Mouse (Mus musculus) MEL (cell line): ENCODE measurements at regions not wholly inside any gene's neighbourhood (a gene's known extent, or its start where the extent isn't known, plus 50 kb on each side); places are given as distances from the start of the nearest gene placed in this dataset.

Experiments used
- DNase-seq: peaks from one replicate; pipeline ENCODE4 v3.0.0; 2011; ENCODE audit warnings: low read depth, low spot score
- H3K27ac ChIP-seq: 2 replicates; pipeline ENCODE4 v1.5.1; 2012; ENCODE audit warnings: low read depth, mild to moderate bottlenecking, control low read depth, low read length, moderate library complexity; ENCODE audit not compliant: control insufficient read depth
- H3K27me3 ChIP-seq, 2 experiments: fragments of 150-350 bp in 1 of 2; sonication (generic) in 1 of 2; 2 replicates each; pipeline ENCODE4 v1.6.1; 2012; ENCODE audit warnings: low read length in 2 of 2, mild to moderate bottlenecking in 2 of 2, improper control_type of control experiment in 1 of 2, moderate library complexity in 1 of 2; ENCODE audit not compliant: insufficient read depth in 2 of 2, control insufficient read depth in 1 of 2
- H3K36me3 ChIP-seq, 2 experiments: 2 replicates each; pipeline ENCODE4 v1.6.1; 2012 to 2014; ENCODE audit warnings: low read length in 2 of 2, improper control_type of control experiment in 1 of 2, inconsistent platforms in 1 of 2, mild to moderate bottlenecking in 1 of 2; ENCODE audit not compliant: insufficient read depth in 2 of 2, control insufficient read depth in 1 of 2
- H3K4me1 ChIP-seq, 2 experiments: fragments of 150-350 bp in 1 of 2; sonication (generic) in 1 of 2; 2 replicates each; pipeline ENCODE4 v1.6.1; 2012; ENCODE audit warnings: low read length in 2 of 2, improper control_type of control experiment in 1 of 2, mild to moderate bottlenecking in 1 of 2; ENCODE audit not compliant: insufficient read depth in 2 of 2, control insufficient read depth in 1 of 2
- H3K4me3 ChIP-seq, 2 experiments: fragments of 150-350 bp in 1 of 2; sonication (generic) in 1 of 2; 2 replicates each; pipeline ENCODE4 v1.5.1; 2012; ENCODE audit warnings: low read depth in 2 of 2, low read length in 2 of 2, mild to moderate bottlenecking in 2 of 2, moderate library complexity in 2 of 2, control low read depth in 1 of 2, improper control_type of control experiment in 1 of 2; ENCODE audit not compliant: control insufficient read depth in 1 of 2, insufficient read depth in 1 of 2
- H3K79me2 ChIP-seq: 2 replicates; pipeline ENCODE4 v1.6.1; 2012; ENCODE audit warnings: mild to moderate bottlenecking, low read length, moderate library complexity; ENCODE audit not compliant: control insufficient read depth, poor library complexity, insufficient read depth
- H3K9ac ChIP-seq: 2 replicates; pipeline ENCODE4 v1.6.1; 2012; ENCODE audit warnings: low read depth, mild to moderate bottlenecking, control low read depth, low read length, moderate library complexity; ENCODE audit not compliant: control insufficient read depth, poor library complexity, severe bottlenecking
- H3K9me3 ChIP-seq: fragments of 150-350 bp; sonication (generic); replicated peaks from 2 replicates; pipeline ENCODE4 v1.6.1; 2012; ENCODE audit warnings: mild to moderate bottlenecking, low read length, improper control_type of control experiment, moderate library complexity; ENCODE audit not compliant: insufficient read depth
- BHLHE40 ChIP-seq: IDR thresholded peaks from 2 replicates; pipeline ENCODE4 v1.6.1; 2012; ENCODE audit warnings: low read depth, mild to moderate bottlenecking, inconsistent platforms, low read length, improper control_type of control experiment, borderline replicate concordance
- CHD1 ChIP-seq: IDR thresholded peaks from 2 replicates; pipeline ENCODE4 v1.6.1; 2012; ENCODE audit warnings: low read depth, mild to moderate bottlenecking, inconsistent platforms, low read length, improper control_type of control experiment
- CHD2 ChIP-seq: IDR thresholded peaks from 2 replicates; pipeline ENCODE4 v1.6.1; 2011; ENCODE audit warnings: low read length, improper control_type of control experiment
- E2F4 ChIP-seq: IDR thresholded peaks from 2 replicates; pipeline ENCODE4 v1.6.1; 2011; ENCODE audit warnings: low read depth, low read length, improper control_type of control experiment, borderline replicate concordance
- ELF1 ChIP-seq: IDR thresholded peaks from 2 replicates; pipeline ENCODE4 v1.6.1; 2014; ENCODE audit warnings: low read depth, mild to moderate bottlenecking, inconsistent platforms, low read length, improper control_type of control experiment, moderate library complexity
- ETS1 ChIP-seq: IDR thresholded peaks from 2 replicates; pipeline ENCODE4 v1.6.1; 2012; ENCODE audit warnings: low read depth, mild to moderate bottlenecking, inconsistent platforms, low read length, improper control_type of control experiment, moderate library complexity
- GABPA ChIP-seq: IDR thresholded peaks from 2 replicates; pipeline ENCODE4 v1.6.1; 2012; ENCODE audit warnings: low read depth, mild to moderate bottlenecking, inconsistent platforms, low read length, improper control_type of control experiment, moderate library complexity
- GATA1 ChIP-seq: IDR thresholded peaks from 2 replicates; pipeline ENCODE4 v1.6.1; 2011; ENCODE audit warnings: low read depth, low read length, improper control_type of control experiment
- JUND ChIP-seq: IDR thresholded peaks from 2 replicates; pipeline ENCODE4 v1.6.1; 2011; ENCODE audit warnings: low read depth, mild to moderate bottlenecking, improper control_type of control experiment, low read length
- KAT2A ChIP-seq: conservative IDR thresholded peaks from 2 replicates; pipeline ENCODE4 v1.6.1; 2012; ENCODE audit warnings: low read depth, low read length, improper control_type of control experiment, inconsistent platforms
- MAFK ChIP-seq: IDR thresholded peaks from 2 replicates; pipeline ENCODE4 v1.6.1; 2011; ENCODE audit warnings: low read depth, mild to moderate bottlenecking, low read length, improper control_type of control experiment, borderline replicate concordance
- MAZ ChIP-seq: IDR thresholded peaks from 2 replicates; pipeline ENCODE4 v1.6.1; 2012; ENCODE audit warnings: low read depth, mild to moderate bottlenecking, inconsistent platforms, low read length, improper control_type of control experiment
- MXI1 ChIP-seq: IDR thresholded peaks from 2 replicates; pipeline ENCODE4 v1.6.1; 2011; ENCODE audit warnings: mild to moderate bottlenecking, low read depth, low read length, improper control_type of control experiment
- MYB ChIP-seq: IDR thresholded peaks from 2 replicates; pipeline ENCODE4 v1.6.1; 2011; ENCODE audit warnings: mild to moderate bottlenecking, low read depth, low read length, improper control_type of control experiment
- MYC ChIP-seq: IDR thresholded peaks from 2 replicates; pipeline ENCODE4 v1.6.1; 2011; ENCODE audit warnings: low read depth, mild to moderate bottlenecking, low read length, improper control_type of control experiment, moderate library complexity
- NELFE ChIP-seq: IDR thresholded peaks from 2 replicates; pipeline ENCODE4 v1.6.1; 2011; ENCODE audit warnings: low read depth, low read length, improper control_type of control experiment
- NRF1 ChIP-seq: IDR thresholded peaks from 2 replicates; pipeline ENCODE4 v1.6.1; 2014; ENCODE audit warnings: low read depth, mild to moderate bottlenecking, inconsistent platforms, low read length, improper control_type of control experiment, moderate library complexity; ENCODE audit not compliant: poor library complexity, insufficient read depth, severe bottlenecking
- POLR2A ChIP-seq, 2 experiments: IDR thresholded peaks; 2 replicates each; pipeline ENCODE4 v1.6.1; 2011 to 2012; ENCODE audit warnings: low read length in 2 of 2, mild to moderate bottlenecking in 2 of 2, control low read depth in 1 of 2, improper control_type of control experiment in 1 of 2, low read depth in 1 of 2, moderate library complexity in 1 of 2; ENCODE audit not compliant: control insufficient read depth in 1 of 2, insufficient read depth in 1 of 2, poor library complexity in 1 of 2
- POLR2AphosphoS5 ChIP-seq: IDR thresholded peaks from 2 replicates; pipeline ENCODE4 v1.6.1; 2012; ENCODE audit warnings: low read depth, borderline replicate concordance, mild to moderate bottlenecking, inconsistent platforms, low read length, moderate library complexity, mixed read lengths
- RCOR1 ChIP-seq: IDR thresholded peaks from 2 replicates; pipeline ENCODE4 v1.6.1; 2012; ENCODE audit warnings: low read depth, mild to moderate bottlenecking, inconsistent platforms, low read length, improper control_type of control experiment
- SMC3 ChIP-seq: IDR thresholded peaks from 2 replicates; pipeline ENCODE4 v1.6.1; 2011; ENCODE audit warnings: low read depth, low read length, improper control_type of control experiment
- TAL1 ChIP-seq: IDR thresholded peaks from 2 replicates; pipeline ENCODE4 v1.6.1; 2012; ENCODE audit warnings: mild to moderate bottlenecking, inconsistent platforms, low read length, moderate library complexity, mixed read lengths
- UBTF ChIP-seq: IDR thresholded peaks from 2 replicates; pipeline ENCODE4 v1.6.1; 2012; ENCODE audit warnings: low read depth, mild to moderate bottlenecking, inconsistent platforms, low read length, improper control_type of control experiment, moderate library complexity, borderline replicate concordance; ENCODE audit not compliant: insufficient read depth
- USF1 ChIP-seq: IDR thresholded peaks from 2 replicates; pipeline ENCODE4 v1.6.1; 2014; ENCODE audit warnings: low read depth, mild to moderate bottlenecking, inconsistent platforms, low read length, improper control_type of control experiment, moderate library complexity
- ZC3H11A ChIP-seq: IDR thresholded peaks from 2 replicates; pipeline ENCODE4 v1.6.1; 2012; ENCODE audit warnings: low read depth, mild to moderate bottlenecking, inconsistent platforms, low read length, improper control_type of control experiment
- ZKSCAN1 ChIP-seq: IDR thresholded peaks from 2 replicates; pipeline ENCODE4 v1.6.1; 2012; ENCODE audit warnings: low read depth, mild to moderate bottlenecking, inconsistent platforms, low read length, improper control_type of control experiment, moderate library complexity
- ZNF384 ChIP-seq: IDR thresholded peaks from 2 replicates; pipeline ENCODE4 v1.6.1; 2012; ENCODE audit warnings: low read depth, mild to moderate bottlenecking, inconsistent platforms, low read length, improper control_type of control experiment

DNA sequence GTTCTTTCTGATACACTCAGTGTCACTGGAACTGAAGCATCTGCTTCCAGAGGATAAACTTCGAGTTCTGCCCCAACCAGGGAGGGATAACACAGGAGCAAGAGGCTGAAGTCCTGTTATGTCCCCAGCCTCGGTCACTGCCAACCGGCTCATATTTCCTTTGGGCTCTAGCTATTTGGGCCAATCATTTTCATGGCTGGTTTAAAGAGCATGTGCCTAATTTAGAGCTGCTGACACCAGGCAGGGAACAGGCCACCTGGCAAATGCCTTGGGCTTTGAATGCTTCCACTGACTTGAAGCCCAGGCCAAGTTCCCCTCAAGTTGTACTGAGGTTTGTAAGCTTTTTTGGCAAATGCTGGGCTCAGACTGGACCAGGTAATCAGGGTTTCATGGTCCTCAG is 286.1 kb downstream of the Satb1 start:
- Histone ChIP-seq H3K9ac (no peak overlapping the region), H3K4me3 (no peak overlapping the region), H3K27ac (no peak overlapping the region), H3K79me2 (no peaks in the 10 kb centered on the region), H3K36me3 (no peaks in the 10 kb centered on the region), H3K4me1 (no peaks in the 10 kb centered on the region), H3K27me3 (no peaks in the 10 kb centered on the region; a peak in 1 of 4 replicates), H3K9me3 (no peaks in the 10 kb centered on the region)
- no peak for DNase-seq
- TF ChIP-seq JUND (no peak), CHD2 (no peak), UBTF (no peak), RCOR1 (no peak), SMC3 (no peak), GABPA (no peak), ZC3H11A (no peak), MAFK (no peak), MXI1 (no peak), MYB (no peak), NRF1 (no peak), TAL1 (no peak), NELFE (no peak), MAZ (no peak), CHD1 (no peak), ZNF384 (no peak), ELF1 (no peak), GATA1 (no peak), ZKSCAN1 (no peak)

DNA sequence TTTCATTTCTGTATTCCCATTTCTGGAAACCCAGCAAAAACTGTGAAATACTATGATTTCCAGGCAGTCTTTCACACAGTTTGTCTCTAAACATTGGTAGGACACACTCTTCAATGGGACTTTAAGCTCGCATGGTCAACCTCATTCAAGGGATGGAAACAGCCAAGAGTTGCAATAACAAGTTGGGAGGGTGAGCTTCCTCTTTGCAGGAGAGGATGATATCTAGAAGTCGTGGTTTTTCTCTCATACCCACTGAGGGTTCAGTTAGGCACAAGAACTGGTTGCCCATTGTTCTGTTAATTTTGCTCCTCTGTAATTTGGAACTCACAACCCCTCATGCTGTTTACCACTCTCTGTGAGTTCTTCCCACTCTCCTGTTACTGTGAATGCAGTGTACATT is 290.5 kb downstream of the Satb1 start:
- Histone ChIP-seq H3K9ac (no peak overlapping the region), H3K9me3 (no peaks in the 10 kb centered on the region), H3K27ac (no peak overlapping the region), H3K36me3 (no peaks in the 10 kb centered on the region), H3K4me1 (no peaks in the 10 kb centered on the region), H3K27me3 (no peaks in the 10 kb centered on the region; a peak in 1 of 4 replicates), H3K4me3 (no peak overlapping the region), H3K79me2 (no peaks in the 10 kb centered on the region)
- TF ChIP-seq POLR2A (IDR thresholded peaks at IDR 0.05; ENCODE audit: control insufficient read depth in 1 of 2, insufficient read depth in 1 of 2, low read depth in 1 of 2, low read length in 2 of 2, poor library complexity in 1 of 2) (no peak), JUND (no peak), GATA1 (no peak), SMC3 (no peak), ETS1 (no peak), RCOR1 (no peak), POLR2AphosphoS5 (no peak), NELFE (no peak), USF1 (no peak), MXI1 (no peak), GABPA (no peak), ZKSCAN1 (no peak), KAT2A (no peak), E2F4 (no peak), CHD1 (no peak), BHLHE40 (no peak), MYC (no peak), MYB (no peak), NRF1 (no peak), CHD2 (no peak)
- DNase-seq, result no peak
